Mouse (Mus musculus) intestine, embryonic 15.5 days (tissue): Measurements from ENCODE around the gene Prps1. TPM values are rescaled to one million over a fixed set of nuclear protein-coding genes. Genes with fewer than 3 reads are reported as not detected.
A peak's percentile ranks its signal among the peaks of the same experiment; 100 is the strongest.

Experiments used
- ATAC-seq: fragments of 200-750 bp; cut with Nextera tagmentation; 2 replicates; pipeline ENCODE4 v1.8.0; 2017; ENCODE audit warnings: moderate TSS enrichment, moderate library complexity
- H3K27ac ChIP-seq: fragments of 300-500 bp; sonication (generic); 2 replicates; pipeline ENCODE4 v1.5.1; 2015; ENCODE audit warnings: mild to moderate bottlenecking, inconsistent platforms
- H3K27me3 ChIP-seq: fragments of 300-500 bp; sonication (generic); replicated peaks from 2 replicates; pipeline ENCODE4 v1.6.1; 2015; ENCODE audit warnings: inconsistent platforms
- H3K36me3 ChIP-seq: fragments of 300-500 bp; sonication (generic); 2 replicates; pipeline ENCODE4 v1.6.1; 2015; ENCODE audit warnings: inconsistent platforms
- H3K4me1 ChIP-seq: fragments of 300-500 bp; sonication (generic); replicated peaks from 2 replicates; pipeline ENCODE4 v1.6.1; 2015; ENCODE audit warnings: inconsistent platforms
- H3K4me2 ChIP-seq: fragments of 300-500 bp; sonication (generic); replicated peaks from 2 replicates; pipeline ENCODE4 v1.6.1; 2015; ENCODE audit warnings: mild to moderate bottlenecking, inconsistent platforms
- H3K4me3 ChIP-seq: fragments of 300-500 bp; sonication (generic); replicated peaks from 2 replicates; pipeline ENCODE4 v1.5.1; 2015; ENCODE audit warnings: inconsistent platforms
- H3K9ac ChIP-seq: fragments of 300-500 bp; sonication (generic); 2 replicates; pipeline ENCODE4 v1.6.1; 2015; ENCODE audit warnings: inconsistent platforms
- H3K9me3 ChIP-seq: fragments of 300-500 bp; sonication (generic); 2 replicates; pipeline ENCODE4 v1.6.1; 2016; ENCODE audit warnings: inconsistent platforms
- WGBS: fragments of 180-500 bp; shearing (Covaris S2); methylation state at CpG from one replicate; pipeline ENCODE4 v1.1.7; 2015; 5-methylcytosine and 5-hydroxymethylcytosine counted together
- polyA plus RNA-seq: library from polyadenylated mRNA; unstranded; fragments of >200 nt; fragmentation: Nextera tagmentation; extraction: Ambion mirVana; gene quantifications from 2 replicates; pipeline ENCODE4 v1.2.1, GENCODE M21; 2015

Gene Prps1
- 20.8 and 21.3 TPM in 2 replicates for polyA plus RNA-seq

GRCm38 (mm10) chrX:140456279-140456731 is at the start of gene Prps1:
Prps1 (plus strand) TSS chrX:140456613.
- WGBS, result 25% methylated on average over 26 of the region's 26 CpGs
- H3K4me3 ChIP-seq, result peak within 1 kb of the TSS; percentile 50
- peak within 1 kb of the TSS; percentile 71 for H3K4me2 ChIP-seq
- peak within 1 kb of the TSS; percentile 40 for H3K9ac ChIP-seq
- peak; percentile 98 for ATAC-seq
- peaks cover 4% of the 10 kb centered on the region; the same call in 1 of the 2 replicates for H3K27me3 ChIP-seq
- H3K36me3 ChIP-seq, result no peaks in the 10 kb centered on the region
- no peaks in the 10 kb centered on the region for H3K9me3 ChIP-seq
- H3K4me1 ChIP-seq, result no peaks in the 10 kb centered on the region
- no peak within 1 kb of the TSS for H3K27ac ChIP-seq

GRCm38 (mm10) chrX:140407593-140407992 is 48.8 kb upstream of the Prps1 start:
- Histone ChIP-seq H3K27ac (no peak overlapping the region), H3K36me3 (no peaks in the 10 kb centered on the region)

GRCm38 (mm10) chrX:140418467-140418866 is 37.9 kb upstream of the Prps1 start:
- H3K4me1 ChIP-seq, result no peaks in the 10 kb centered on the region

More at GRCm38 (mm10) chrX:140407593-140407992, 48.8 kb upstream of the Prps1 start:
- no peak for ATAC-seq
- Histone ChIP-seq H3K9me3 (no peaks in the 10 kb centered on the region), H3K27me3 (no peaks in the 10 kb centered on the region), H3K9ac (no peak overlapping the region), H3K4me1 (no peaks in the 10 kb centered on the region), H3K4me2 (no peak overlapping the region), H3K4me3 (no peak overlapping the region)
- 80% methylated on average over 5 of the region's 5 CpGs for WGBS

GRCm38 (mm10) chrX:140427124-140427523 is 29.3 kb upstream of the Prps1 start:
- Histone ChIP-seq H3K9me3 (no peaks in the 10 kb centered on the region), H3K4me3 (no peak overlapping the region), H3K9ac (no peak overlapping the region), H3K36me3 (no peaks in the 10 kb centered on the region), H3K27ac (no peak overlapping the region), H3K4me1 (no peaks in the 10 kb centered on the region), H3K4me2 (no peak overlapping the region), H3K27me3 (no peaks in the 10 kb centered on the region)
- WGBS, result 77% methylated on average over 4 of the region's 4 CpGs
- ATAC-seq, result no peak

More at GRCm38 (mm10) chrX:140418467-140418866, 37.9 kb upstream of the Prps1 start:
- no peak overlapping the region for H3K9ac ChIP-seq
- H3K9me3 ChIP-seq, result no peaks in the 10 kb centered on the region
- H3K27me3 ChIP-seq, result no peaks in the 10 kb centered on the region; the same call in 1 of the 2 replicates
- WGBS, result 86% methylated on average over 4 of the region's 4 CpGs
- H3K4me2 ChIP-seq, result no peak overlapping the region
- H3K27ac ChIP-seq, result no peak overlapping the region
- no peak for ATAC-seq
- no peaks in the 10 kb centered on the region for H3K36me3 ChIP-seq
- H3K4me3 ChIP-seq, result no peak overlapping the region

- Histone ChIP-seq H3K27ac (no peak overlapping the region), H3K36me3 (no peaks in the 10 kb centered on the region), H3K4me3 (no peak overlapping the region), H3K9ac (no peak overlapping the region), H3K27me3 (no peaks in the 10 kb centered on the region), H3K4me2 (no peak overlapping the region), H3K4me1 (no peaks in the 10 kb centered on the region), H3K9me3 (no peaks in the 10 kb centered on the region)
- ATAC-seq, result no peak
- WGBS, result 71% methylated on average over 8 of the region's 8 CpGs
Measured at GRCm38 (mm10) chrX:140428252-140428651, 28.2 kb upstream of the Prps1 start.

- Histone ChIP-seq H3K27ac (no peak overlapping the region), H3K4me1 (no peaks in the 10 kb centered on the region), H3K4me3 (no peak overlapping the region), H3K9ac (no peak overlapping the region), H3K9me3 (no peaks in the 10 kb centered on the region), H3K36me3 (no peaks in the 10 kb centered on the region), H3K27me3 (no peaks in the 10 kb centered on the region), H3K4me2 (no peak overlapping the region)
- WGBS, result 79% methylated on average over 5 of the region's 5 CpGs
- ATAC-seq, result no peak
Measured at GRCm38 (mm10) chrX:140429985-140430384, 26.4 kb upstream of the Prps1 start.

- no peaks in the 10 kb centered on the region for H3K9me3 ChIP-seq
- H3K9ac ChIP-seq, result no peak overlapping the region
- H3K4me2 ChIP-seq, result no peak overlapping the region
- no peak overlapping the region for H3K27ac ChIP-seq
- H3K36me3 ChIP-seq, result no peaks in the 10 kb centered on the region
- no peaks in the 10 kb centered on the region for H3K4me1 ChIP-seq
- no peaks in the 10 kb centered on the region for H3K27me3 ChIP-seq
- H3K4me3 ChIP-seq, result no peak overlapping the region
- 89% methylated on average over 12 of the region's 12 CpGs for WGBS
- ATAC-seq, result no peak
Measured at GRCm38 (mm10) chrX:140430506-140430905, 25.9 kb upstream of the Prps1 start.

- WGBS, result 82% methylated on average over 15 of the region's 15 CpGs
- Histone ChIP-seq H3K9ac (no peak overlapping the region), H3K27ac (no peak overlapping the region), H3K9me3 (no peaks in the 10 kb centered on the region), H3K27me3 (no peaks in the 10 kb centered on the region), H3K4me3 (no peak overlapping the region), H3K4me1 (no peaks in the 10 kb centered on the region), H3K36me3 (no peaks in the 10 kb centered on the region), H3K4me2 (no peak overlapping the region)
- ATAC-seq, result no peak
Measured at GRCm38 (mm10) chrX:140431981-140432380, 24.4 kb upstream of the Prps1 start.

GRCm38 (mm10) chrX:140432786-140433185 is 23.6 kb upstream of the Prps1 start:
- no peak overlapping the region for H3K4me3 ChIP-seq

GRCm38 (mm10) chrX:140437906-140438305 is 18.5 kb upstream of the Prps1 start:
- no peak for ATAC-seq
- Histone ChIP-seq H3K27me3 (no peaks in the 10 kb centered on the region), H3K4me2 (no peak overlapping the region)

More at GRCm38 (mm10) chrX:140432786-140433185, 23.6 kb upstream of the Prps1 start:
- H3K9me3 ChIP-seq, result no peaks in the 10 kb centered on the region
- H3K27ac ChIP-seq, result no peak overlapping the region
- no peak overlapping the region for H3K9ac ChIP-seq
- no peaks in the 10 kb centered on the region for H3K4me1 ChIP-seq
- WGBS, result 93% methylated on average over 11 of the region's 11 CpGs
- no peaks in the 10 kb centered on the region for H3K27me3 ChIP-seq
- no peaks in the 10 kb centered on the region for H3K36me3 ChIP-seq
- no peak overlapping the region for H3K4me2 ChIP-seq
- ATAC-seq, result no peak

GRCm38 (mm10) chrX:140445551-140445950 is 10.9 kb upstream of the Prps1 start:
- Histone ChIP-seq H3K9me3 (no peaks in the 10 kb centered on the region), H3K4me1 (no peaks in the 10 kb centered on the region), H3K9ac (no peak overlapping the region), H3K4me2 (no peak overlapping the region), H3K36me3 (no peaks in the 10 kb centered on the region), H3K4me3 (no peak overlapping the region), H3K27ac (no peak overlapping the region), H3K27me3 (no peaks in the 10 kb centered on the region; the same call in 1 of the 2 replicates)
- no peak for ATAC-seq
- 76% methylated on average over 13 of the region's 13 CpGs for WGBS

More at GRCm38 (mm10) chrX:140437906-140438305, 18.5 kb upstream of the Prps1 start:
- Histone ChIP-seq H3K4me1 (no peaks in the 10 kb centered on the region), H3K9me3 (no peaks in the 10 kb centered on the region), H3K9ac (no peak overlapping the region), H3K4me3 (no peak overlapping the region), H3K36me3 (no peaks in the 10 kb centered on the region), H3K27ac (no peak overlapping the region)

- H3K9ac ChIP-seq, result no peak overlapping the region
- no peaks in the 10 kb centered on the region for H3K4me1 ChIP-seq
- no peak for ATAC-seq
- no peaks in the 10 kb centered on the region for H3K36me3 ChIP-seq
- 66% methylated on average over 3 of the region's 3 CpGs for WGBS
- H3K4me2 ChIP-seq, result no peak overlapping the region
- no peaks in the 10 kb centered on the region for H3K9me3 ChIP-seq
- H3K4me3 ChIP-seq, result no peak overlapping the region
- no peaks in the 10 kb centered on the region; the same call in 1 of the 2 replicates for H3K27me3 ChIP-seq
- H3K27ac ChIP-seq, result no peak overlapping the region
Measured at GRCm38 (mm10) chrX:140450071-140450470, 6.3 kb upstream of the Prps1 start.

- WGBS, result 20% methylated on average over 39 of the region's 39 CpGs
Measured at GRCm38 (mm10) chrX:140456751-140457491, 508 bp downstream of the Prps1 start.

More at GRCm38 (mm10) chrX:140456751-140457491, 508 bp downstream of the Prps1 start:
- Histone ChIP-seq H3K27ac (no peak overlapping the region), H3K27me3 (peaks cover 4% of the 10 kb centered on the region; the same call in 1 of the 2 replicates), H3K9ac (peak overlapping the region; percentile 40), H3K36me3 (no peaks in the 10 kb centered on the region), H3K4me1 (no peaks in the 10 kb centered on the region), H3K4me2 (peak overlapping the region; percentile 71), H3K9me3 (no peaks in the 10 kb centered on the region), H3K4me3 (peak overlapping the region; percentile 50)
- peak; percentile 51 for ATAC-seq
